Mouse (Mus musculus) neural tube, embryonic 12.5 days (tissue): ENCODE measurements around the gene Cpne5. TPM values are rescaled to one million over a fixed set of nuclear protein-coding genes. Genes with fewer than 3 reads are reported as not detected.

Source experiments
- ATAC-seq: fragments of 200-750 bp; cut with Nextera tagmentation; 2 replicates; pipeline ENCODE4 v1.8.0; 2017; ENCODE audit warnings: low read depth, mild to moderate bottlenecking, moderate TSS enrichment, moderate library complexity; ENCODE audit not compliant: low FRiP score
- H3K27ac ChIP-seq: fragments of 300-500 bp; sonication (generic); 2 replicates; pipeline ENCODE4 v1.5.1; 2016
- H3K27me3 ChIP-seq: fragments of 300-500 bp; sonication (generic); replicated peaks from 2 replicates; pipeline ENCODE4 v1.6.1; 2016; ENCODE audit warnings: mild to moderate bottlenecking
- H3K36me3 ChIP-seq: fragments of 300-500 bp; sonication (generic); 2 replicates; pipeline ENCODE4 v1.6.1; 2016; ENCODE audit warnings: mild to moderate bottlenecking
- H3K4me1 ChIP-seq: fragments of 300-500 bp; sonication (generic); 2 replicates; pipeline ENCODE4 v1.6.1; 2016
- H3K4me2 ChIP-seq: fragments of 300-500 bp; sonication (generic); replicated peaks from 2 replicates; pipeline ENCODE4 v1.6.1; 2016; ENCODE audit warnings: mild to moderate bottlenecking
- H3K4me3 ChIP-seq: fragments of 300-500 bp; sonication (generic); 2 replicates; pipeline ENCODE4 v1.5.1; 2016
- H3K9ac ChIP-seq: fragments of 300-500 bp; sonication (generic); 2 replicates; pipeline ENCODE4 v1.6.1; 2016; ENCODE audit warnings: mild to moderate bottlenecking
- H3K9me3 ChIP-seq: fragments of 300-500 bp; sonication (generic); 2 replicates; pipeline ENCODE4 v1.6.1; 2016; ENCODE audit warnings: mild to moderate bottlenecking
- WGBS: fragments of 180-500 bp; shearing (Covaris S2); methylation state at CpG from one replicate; pipeline ENCODE4 v1.1.7; 2016; 5-methylcytosine and 5-hydroxymethylcytosine counted together
- polyA plus RNA-seq: library from polyadenylated mRNA; unstranded; fragments of >200 nt; fragmentation: Nextera tagmentation; extraction: Ambion mirVana; gene quantifications from 2 replicates; pipeline ENCODE4 v1.2.1, GENCODE M21; 2016

The Cpne5 gene
- polyA plus RNA-seq, 1 experiment from 2014 or later, result 7.0 TPM

- WGBS, result 85% methylated on average over 16 of the region's 16 CpGs
- H3K9me3 ChIP-seq, result no peaks in the 10 kb centered on the region
- no peak overlapping the region for H3K27ac ChIP-seq
- no peak for ATAC-seq
- no peak overlapping the region for H3K4me3 ChIP-seq
- peaks cover 15% of the 10 kb centered on the region for H3K4me1 ChIP-seq
- H3K9ac ChIP-seq, result no peak overlapping the region
- no peaks in the 10 kb centered on the region; the same call in 1 of the 2 replicates for H3K27me3 ChIP-seq
- no peak overlapping the region for H3K4me2 ChIP-seq
- no peaks in the 10 kb centered on the region for H3K36me3 ChIP-seq
Observed at GRCm38 (mm10) chr17:29159743-29160455, 78.1 kb downstream of the Cpne5 start.

- over 99% methylated on average over 5 of the region's 5 CpGs for WGBS
- no peak for ATAC-seq
- no peak overlapping the region for H3K4me3 ChIP-seq
- no peak overlapping the region for H3K9ac ChIP-seq
- H3K4me1 ChIP-seq, result peaks cover 12% of the 10 kb centered on the region
- no peak overlapping the region for H3K4me2 ChIP-seq
- H3K9me3 ChIP-seq, result no peaks in the 10 kb centered on the region
- no peaks in the 10 kb centered on the region; the same call in 1 of the 2 replicates for H3K27me3 ChIP-seq
- H3K27ac ChIP-seq, result no peak overlapping the region
- no peaks in the 10 kb centered on the region for H3K36me3 ChIP-seq
Observed at GRCm38 (mm10) chr17:29159320-29159719, 78.6 kb downstream of the Cpne5 start.

GRCm38 (mm10) chr17:29158899-29159298 lies 79.1 kb downstream of the Cpne5 start:
- ATAC-seq, result no peak
- Histone ChIP-seq H3K36me3 (no peaks in the 10 kb centered on the region), H3K4me1 (peaks cover 8% of the 10 kb centered on the region; the same call in 1 of the 2 replicates), H3K9ac (no peak overlapping the region), H3K27me3 (no peaks in the 10 kb centered on the region; the same call in 1 of the 2 replicates), H3K4me3 (no peak overlapping the region), H3K9me3 (no peaks in the 10 kb centered on the region), H3K27ac (no peak overlapping the region), H3K4me2 (no peak overlapping the region)
- 97% methylated on average over 15 of the region's 15 CpGs for WGBS

GRCm38 (mm10) chr17:29156866-29157265 lies 81.1 kb downstream of the Cpne5 start:
- Histone ChIP-seq H3K4me1 (peaks cover 8% of the 10 kb centered on the region; the same call in 1 of the 2 replicates), H3K9ac (no peak overlapping the region), H3K27me3 (no peaks in the 10 kb centered on the region; the same call in 1 of the 2 replicates), H3K4me2 (no peak overlapping the region), H3K4me3 (no peak overlapping the region), H3K9me3 (no peaks in the 10 kb centered on the region), H3K36me3 (no peaks in the 10 kb centered on the region), H3K27ac (no peak overlapping the region)
- 90% methylated on average over 8 of the region's 8 CpGs for WGBS
- no peak for ATAC-seq

GRCm38 (mm10) chr17:29156396-29156795 lies 81.6 kb downstream of the Cpne5 start:
- no peak overlapping the region for H3K4me3 ChIP-seq
- H3K9me3 ChIP-seq, result no peaks in the 10 kb centered on the region
- H3K9ac ChIP-seq, result no peak overlapping the region
- H3K36me3 ChIP-seq, result no peaks in the 10 kb centered on the region
- H3K27ac ChIP-seq, result no peak overlapping the region
- no peak for ATAC-seq
- 75% methylated on average over 16 of the region's 16 CpGs for WGBS
- H3K4me2 ChIP-seq, result no peak overlapping the region
- H3K27me3 ChIP-seq, result no peaks in the 10 kb centered on the region; the same call in 1 of the 2 replicates
- H3K4me1 ChIP-seq, result peaks cover 8% of the 10 kb centered on the region; the same call in 1 of the 2 replicates

- no peaks in the 10 kb centered on the region for H3K9me3 ChIP-seq
- H3K27ac ChIP-seq, result no peak overlapping the region
- WGBS, result 62% methylated on average over 12 of the region's 12 CpGs
- H3K9ac ChIP-seq, result no peak overlapping the region
- H3K4me2 ChIP-seq, result no peak overlapping the region
- no peaks in the 10 kb centered on the region for H3K36me3 ChIP-seq
- no peaks in the 10 kb centered on the region; the same call in 1 of the 2 replicates for H3K27me3 ChIP-seq
- ATAC-seq, result no peak
- peaks cover 8% of the 10 kb centered on the region; the same call in 1 of the 2 replicates for H3K4me1 ChIP-seq
- no peak overlapping the region for H3K4me3 ChIP-seq
Observed at GRCm38 (mm10) chr17:29155355-29156135, 82.4 kb downstream of the Cpne5 start.

- Histone ChIP-seq H3K9ac (no peak overlapping the region), H3K27ac (no peak overlapping the region), H3K4me1 (peaks cover 8% of the 10 kb centered on the region; the same call in 1 of the 2 replicates), H3K27me3 (no peaks in the 10 kb centered on the region; the same call in 1 of the 2 replicates), H3K9me3 (no peaks in the 10 kb centered on the region), H3K4me3 (no peak overlapping the region), H3K36me3 (no peaks in the 10 kb centered on the region), H3K4me2 (no peak overlapping the region)
- ATAC-seq, result no peak
- 89% methylated on average over 13 of the region's 13 CpGs for WGBS
Observed at GRCm38 (mm10) chr17:29154247-29154646, 83.7 kb downstream of the Cpne5 start.

GRCm38 (mm10) chr17:29152547-29152946 lies 85.4 kb downstream of the Cpne5 start:
- H3K4me2 ChIP-seq, result no peak overlapping the region
- peaks cover 8% of the 10 kb centered on the region; the same call in 1 of the 2 replicates for H3K4me1 ChIP-seq
- no peaks in the 10 kb centered on the region for H3K9me3 ChIP-seq
- no peak overlapping the region for H3K9ac ChIP-seq
- ATAC-seq, result no peak
- H3K27ac ChIP-seq, result no peak overlapping the region
- 81% methylated on average over 5 of the region's 5 CpGs for WGBS
- H3K27me3 ChIP-seq, result no peaks in the 10 kb centered on the region
- H3K36me3 ChIP-seq, result no peaks in the 10 kb centered on the region
- H3K4me3 ChIP-seq, result no peak overlapping the region

GRCm38 (mm10) chr17:29149766-29150165 lies 88.2 kb downstream of the Cpne5 start:
- Histone ChIP-seq H3K9me3 (no peaks in the 10 kb centered on the region), H3K27me3 (no peaks in the 10 kb centered on the region), H3K36me3 (no peaks in the 10 kb centered on the region), H3K27ac (no peak overlapping the region), H3K4me2 (no peak overlapping the region), H3K4me1 (0 out of 2 replicates have a peak, but pooled peaks cover 1% of the 10 kb centered on the region), H3K9ac (no peak overlapping the region), H3K4me3 (no peak overlapping the region)
- ATAC-seq, result no peak
- WGBS, result 73% methylated on average over 7 of the region's 7 CpGs

- Histone ChIP-seq H3K36me3 (no peaks in the 10 kb centered on the region), H3K9ac (no peak overlapping the region), H3K9me3 (no peaks in the 10 kb centered on the region), H3K4me3 (no peak overlapping the region), H3K27ac (no peak overlapping the region), H3K4me1 (no peaks in the 10 kb centered on the region), H3K27me3 (no peaks in the 10 kb centered on the region), H3K4me2 (no peak overlapping the region)
- WGBS, result 82% methylated on average over 6 of the region's 6 CpGs
- no peak for ATAC-seq
Observed at GRCm38 (mm10) chr17:29147773-29148172, 90.2 kb downstream of the Cpne5 start.

- Histone ChIP-seq H3K4me1 (no peaks in the 10 kb centered on the region), H3K27me3 (no peaks in the 10 kb centered on the region), H3K4me2 (no peak overlapping the region), H3K9ac (no peak overlapping the region), H3K27ac (no peak overlapping the region), H3K4me3 (no peak overlapping the region), H3K36me3 (no peaks in the 10 kb centered on the region), H3K9me3 (no peaks in the 10 kb centered on the region)
- no peak for ATAC-seq
- WGBS, result 78% methylated on average over 14 of the region's 14 CpGs
Observed at GRCm38 (mm10) chr17:29147273-29147672, 90.7 kb downstream of the Cpne5 start.

GRCm38 (mm10) chr17:29145101-29145500 lies 92.9 kb downstream of the Cpne5 start:
- no peaks in the 10 kb centered on the region for H3K27me3 ChIP-seq
- H3K27ac ChIP-seq, result no peak overlapping the region
- no peak overlapping the region for H3K9ac ChIP-seq
- 94% methylated on average over 12 of the region's 12 CpGs for WGBS
- H3K36me3 ChIP-seq, result no peaks in the 10 kb centered on the region
- no peaks in the 10 kb centered on the region for H3K4me1 ChIP-seq
- no peak overlapping the region for H3K4me2 ChIP-seq
- H3K4me3 ChIP-seq, result no peak overlapping the region
- no peaks in the 10 kb centered on the region for H3K9me3 ChIP-seq
- no peak for ATAC-seq
